Mouse (Mus musculus): Measurements from ENCODE around the gene Zfp566. TPM values are rescaled to one million over a fixed set of nuclear protein-coding genes. Genes with fewer than 3 reads are reported as not detected.
"Not testable (repeated sequence)": the region's sequence is repeated elsewhere in the genome, so short reads cannot be mapped to it uniquely, and the experiment has no call there.

Gene Zfp566
- total RNA-seq (2021): 1 to 10 TPM; 2.2 TPM

DNA sequence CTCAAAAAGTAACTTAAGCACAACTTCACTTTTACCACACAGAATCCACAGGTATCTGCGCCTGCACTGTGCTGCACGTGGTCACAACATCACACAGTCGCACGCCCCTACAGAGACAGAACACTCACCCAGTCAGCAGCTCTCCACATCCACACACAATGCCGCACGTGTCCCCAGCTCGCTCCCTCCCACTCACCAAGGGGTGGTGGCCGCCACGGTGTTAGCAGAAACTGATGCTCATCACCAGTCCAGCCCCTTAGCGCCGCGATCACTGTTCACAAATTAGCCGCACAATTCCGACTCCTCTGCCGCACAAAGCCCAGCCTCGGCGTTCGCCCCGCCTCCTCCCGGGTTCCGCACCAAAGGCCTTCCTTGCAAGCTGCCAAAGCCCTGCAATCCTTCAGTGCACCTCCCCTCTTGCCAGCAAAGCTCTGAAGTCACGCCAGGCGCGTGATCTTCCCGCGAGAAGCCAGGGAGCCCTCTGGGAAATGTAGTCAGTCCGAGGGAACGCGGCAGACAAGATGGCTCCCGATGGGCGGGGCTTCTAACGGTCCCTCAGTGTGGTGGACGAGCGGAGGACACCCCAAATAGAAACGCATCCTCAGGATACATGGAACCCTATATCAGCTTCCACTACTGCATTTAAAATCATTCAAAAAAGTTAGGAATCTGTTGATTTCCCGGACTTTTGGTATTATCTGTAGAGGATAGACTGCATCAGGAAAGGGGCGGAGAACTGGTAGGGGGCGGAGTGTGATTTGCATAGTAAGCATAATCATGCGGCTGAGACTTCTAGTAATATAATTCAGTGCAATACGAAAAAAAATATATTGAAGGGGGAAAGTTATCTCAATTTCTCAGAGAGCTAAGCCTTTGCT is at the start of gene Zfp566, which contains the start of gene Gm26920:
Gene Zfp566, minus strand, starts transcription at position 436 of the 878 bp plus-strand sequence.
Gene Gm26920, minus strand, starts transcription at position 319 of the 878 bp plus-strand sequence.
- intact Hi-C loops (cut with DNase I): no loop called here
- DNase-seq (ENCODE audit: low spot score): peak; percentile 95

DNA sequence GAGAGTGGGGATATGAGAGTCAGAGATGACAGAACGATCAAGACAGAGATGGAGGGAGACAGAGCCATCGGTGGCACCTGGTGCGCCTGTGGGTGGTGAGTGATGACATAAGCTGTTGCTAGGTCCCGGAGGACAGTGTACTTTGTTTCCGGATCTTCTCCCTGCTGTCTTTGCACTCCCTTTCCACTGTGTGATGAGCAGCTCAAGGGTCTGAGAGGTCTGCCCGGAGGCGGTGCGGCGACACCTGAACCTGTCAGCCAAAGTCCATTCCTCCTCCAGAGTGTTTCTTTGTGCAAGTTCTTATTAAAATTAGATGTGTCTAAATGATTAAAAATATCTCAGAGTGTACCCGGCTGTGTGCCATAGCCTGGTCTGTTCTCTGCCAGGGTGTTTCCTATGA is 46.5 kb upstream of the Zfp566 start:
- no peak for DNase-seq (ENCODE audit: low spot score)
- intact Hi-C loops (cut with DNase I): no loop called here

DNA sequence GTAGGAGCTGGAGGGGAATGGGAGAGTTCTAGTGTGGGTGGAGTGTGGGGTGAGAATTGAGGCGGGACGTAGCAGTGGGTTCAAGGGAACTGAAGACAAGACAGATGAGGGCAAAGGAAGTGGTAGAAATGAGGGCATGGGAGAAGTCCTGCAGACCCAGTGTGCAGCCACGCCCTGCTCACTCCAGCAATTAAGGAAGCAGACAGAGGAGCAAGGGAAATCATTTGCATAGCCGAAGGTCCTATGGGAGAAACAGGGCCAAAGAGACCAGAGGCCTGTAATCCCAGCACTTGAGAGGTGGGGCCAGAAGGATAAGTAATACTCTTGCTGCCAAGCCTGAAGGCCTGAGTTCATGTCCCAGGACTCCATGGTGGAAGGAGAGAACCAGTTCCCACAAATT is 42.1 kb upstream of the Zfp566 start:
- DNase-seq (ENCODE audit: low spot score): no peak
- intact Hi-C loops (cut with DNase I): no loop called here

DNA sequence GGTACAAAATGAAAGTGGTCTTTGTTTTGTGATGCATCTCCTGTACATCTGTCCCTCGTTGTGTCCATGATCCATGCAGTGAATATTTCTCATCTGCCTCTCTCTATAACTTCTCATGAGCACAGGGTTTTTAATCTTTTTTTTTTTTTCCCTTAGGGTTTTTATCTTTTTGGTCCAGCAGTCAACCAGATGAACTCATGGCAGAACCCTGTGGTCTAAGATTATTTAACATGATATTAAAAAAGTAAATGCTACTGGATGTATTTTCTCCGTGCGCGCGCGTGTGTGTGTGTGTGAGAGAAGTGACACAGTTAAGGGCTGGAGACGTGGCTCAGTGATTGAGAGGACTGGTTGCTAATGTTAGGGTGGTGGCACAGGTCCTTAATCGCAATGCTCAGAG is 39.6 kb upstream of the Zfp566 start:
- intact Hi-C loops (cut with DNase I): loop anchor here (5.0 kb wide), 1 partner anchor 37 kb away; the partner anchor contains the start of gene Zfp146
- no peak for DNase-seq (ENCODE audit: low spot score)

DNA sequence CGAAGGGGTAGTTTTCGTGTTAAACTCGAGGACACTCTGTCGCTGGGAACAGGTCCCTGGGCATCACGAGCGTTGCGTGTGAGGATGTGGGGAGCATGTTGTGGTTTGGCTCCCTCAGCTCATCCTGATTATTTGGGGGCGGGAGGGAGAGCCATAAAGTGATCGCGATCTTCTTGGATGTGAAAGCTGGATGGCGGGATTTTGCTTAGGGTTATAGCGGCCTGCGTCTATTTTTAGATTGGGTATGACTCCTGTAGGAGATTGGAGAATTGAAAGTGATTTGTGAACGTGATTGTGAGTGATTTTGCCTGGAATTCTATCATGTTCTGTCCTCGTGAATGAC is 31.8 kb upstream of the Zfp566 start:
- intact Hi-C loops (cut with DNase I): no loop called here
- DNase-seq (ENCODE audit: low spot score): no peak

DNA sequence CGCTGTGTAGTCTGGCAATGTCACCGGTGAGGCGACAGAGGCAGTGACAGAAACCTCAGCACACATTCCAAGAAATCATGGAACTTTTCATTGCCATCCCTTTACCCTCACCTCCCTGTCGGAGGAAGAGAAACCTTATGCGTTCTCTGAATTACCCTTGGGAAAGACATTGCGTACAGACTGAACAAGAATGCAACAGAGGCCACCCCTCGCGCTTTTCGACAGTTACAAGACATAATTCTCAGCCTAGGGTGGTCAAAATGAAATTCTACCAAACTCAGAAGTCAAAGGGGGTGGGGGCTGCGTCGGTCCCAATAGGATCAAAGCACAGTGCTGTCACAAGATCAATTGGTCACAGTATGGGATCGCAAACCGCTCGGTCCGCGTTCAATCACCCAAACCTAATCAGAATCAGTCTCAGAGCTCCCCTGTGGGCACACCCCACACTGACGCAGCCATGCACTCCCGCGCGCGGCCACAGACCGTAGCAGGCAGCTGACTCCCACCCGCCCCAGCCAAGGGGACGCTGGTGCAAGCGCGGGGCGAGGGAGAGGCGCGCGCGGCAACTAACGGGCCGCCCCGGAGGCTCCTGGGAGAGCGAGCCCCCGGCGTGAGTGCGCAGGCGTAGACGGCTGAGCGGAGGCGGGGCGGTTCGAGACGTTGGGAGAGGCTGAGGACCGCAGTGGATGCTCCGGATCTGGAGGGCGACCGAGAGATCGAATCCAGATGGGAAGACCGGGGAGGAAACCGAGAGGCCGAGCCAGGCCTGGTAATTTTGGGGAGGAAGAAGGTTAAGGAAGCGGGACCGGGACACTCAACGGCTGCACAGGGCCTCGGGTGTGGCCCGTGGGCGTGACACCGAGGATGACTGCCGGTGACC is 31.2 kb upstream of the Zfp566 start, which contains the start of gene Zfp382:
Gene Zfp382, plus strand, starts transcription at position 635 of the 880 bp plus-strand sequence.
- intact Hi-C loops (cut with DNase I): loop anchor here (2.0 kb wide), 1 partner anchor 23 kb away; no protein-coding TSS in a partner anchor
- DNase-seq (ENCODE audit: low spot score): peak; percentile 82

DNA sequence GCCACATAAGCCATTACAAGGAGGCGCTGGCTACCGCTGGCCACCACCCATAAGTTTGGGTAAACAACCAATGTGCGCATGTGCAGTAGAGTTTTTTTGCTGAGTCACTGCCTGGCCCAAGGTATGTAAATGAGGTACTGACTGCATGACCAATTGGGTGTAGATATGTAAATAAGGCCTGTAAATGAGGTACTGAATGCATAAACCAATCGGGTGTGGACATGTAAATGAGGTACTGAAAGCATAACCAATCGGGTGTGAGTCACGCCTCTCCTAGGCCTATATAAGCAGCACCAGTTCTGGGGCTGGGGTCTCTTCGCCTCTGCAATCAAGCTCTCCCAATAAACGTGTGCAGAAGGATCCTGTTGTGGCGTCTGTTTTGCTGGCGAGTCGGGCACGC is 27.6 kb upstream of the Zfp566 start:
- intact Hi-C loops (cut with DNase I); DNase-seq (ENCODE audit: low spot score): not testable (repeated sequence)

DNA sequence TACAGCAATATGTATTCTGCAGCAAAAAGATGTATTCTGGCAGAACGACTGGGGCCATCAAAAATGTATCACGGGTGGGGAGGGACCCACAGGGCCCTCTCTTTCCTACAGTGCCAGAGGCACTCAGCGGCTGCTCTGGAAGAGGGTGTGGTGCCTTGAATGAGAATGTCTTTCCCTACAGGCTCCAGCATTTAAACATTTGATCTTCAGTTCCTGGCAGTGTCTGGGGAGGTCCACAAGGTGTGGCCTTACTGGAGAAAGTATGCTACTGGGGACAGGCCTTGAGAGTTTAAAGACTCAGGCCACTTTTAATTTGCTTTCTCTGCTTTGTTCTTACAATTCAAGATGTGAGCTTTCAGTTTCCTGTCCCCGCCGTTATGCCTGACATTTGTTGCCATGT is 25.7 kb upstream of the Zfp566 start:
- intact Hi-C loops (cut with DNase I): no loop called here

DNA sequence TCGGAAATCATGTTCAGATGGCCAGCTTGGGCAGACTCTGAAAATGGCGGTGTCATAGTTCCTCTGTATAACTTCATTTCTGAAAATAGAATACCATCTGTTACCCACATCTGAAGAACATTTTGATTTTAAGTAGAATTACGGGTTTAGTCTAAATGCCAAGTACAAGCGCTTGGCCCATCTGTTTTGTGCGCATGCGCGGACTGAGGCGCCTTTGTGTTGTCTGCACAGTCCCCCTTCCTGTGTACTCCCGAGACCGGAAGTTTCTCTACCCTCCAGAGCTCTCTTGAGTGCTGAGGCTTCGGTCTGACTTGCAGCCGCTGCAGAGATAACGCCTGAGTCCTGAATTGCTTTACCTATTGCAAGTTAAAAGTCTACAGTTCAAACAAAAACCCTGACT is 9.0 kb upstream of the Zfp566 start:
- intact Hi-C loops (cut with DNase I): loop anchor here (2.0 kb wide), 2 partner anchors 22 to 68 kb away; partner anchors contain the start of gene Zfp382
- no peak for DNase-seq (ENCODE audit: low spot score)

More for the DNA sequence above, 25.7 kb upstream of the Zfp566 start:
- no peak for DNase-seq (ENCODE audit: low spot score)

DNA sequence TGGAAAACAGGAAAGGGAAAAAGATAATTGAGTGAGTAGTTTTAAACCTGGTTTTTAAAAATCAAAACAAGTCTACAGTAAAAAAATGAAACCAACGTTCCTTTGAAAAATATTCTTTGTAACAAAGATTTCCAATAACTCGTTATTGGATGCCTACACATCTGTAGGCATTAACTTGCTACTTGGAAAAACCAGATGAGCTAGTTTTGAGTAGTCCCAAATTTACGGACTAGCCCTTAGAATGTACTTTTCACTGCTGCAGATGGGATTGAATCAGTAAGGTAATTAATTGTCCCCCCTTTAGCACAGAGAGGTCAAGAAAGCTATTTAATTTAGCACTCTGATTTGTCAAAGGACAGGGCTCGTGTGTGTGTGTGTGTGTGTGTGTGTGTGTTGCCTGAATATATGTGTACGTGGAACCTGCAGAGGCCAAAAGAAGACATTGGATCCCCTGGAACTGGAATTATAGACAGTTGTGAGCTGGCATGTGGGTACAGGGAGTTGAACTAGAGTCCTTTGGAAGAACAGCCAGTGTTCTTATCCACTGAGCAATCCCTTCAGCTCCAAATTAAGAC is 5.3 kb upstream of the Zfp566 start:
- intact Hi-C loops (cut with DNase I): no loop called here
- no peak for DNase-seq (ENCODE audit: low spot score)

DNA sequence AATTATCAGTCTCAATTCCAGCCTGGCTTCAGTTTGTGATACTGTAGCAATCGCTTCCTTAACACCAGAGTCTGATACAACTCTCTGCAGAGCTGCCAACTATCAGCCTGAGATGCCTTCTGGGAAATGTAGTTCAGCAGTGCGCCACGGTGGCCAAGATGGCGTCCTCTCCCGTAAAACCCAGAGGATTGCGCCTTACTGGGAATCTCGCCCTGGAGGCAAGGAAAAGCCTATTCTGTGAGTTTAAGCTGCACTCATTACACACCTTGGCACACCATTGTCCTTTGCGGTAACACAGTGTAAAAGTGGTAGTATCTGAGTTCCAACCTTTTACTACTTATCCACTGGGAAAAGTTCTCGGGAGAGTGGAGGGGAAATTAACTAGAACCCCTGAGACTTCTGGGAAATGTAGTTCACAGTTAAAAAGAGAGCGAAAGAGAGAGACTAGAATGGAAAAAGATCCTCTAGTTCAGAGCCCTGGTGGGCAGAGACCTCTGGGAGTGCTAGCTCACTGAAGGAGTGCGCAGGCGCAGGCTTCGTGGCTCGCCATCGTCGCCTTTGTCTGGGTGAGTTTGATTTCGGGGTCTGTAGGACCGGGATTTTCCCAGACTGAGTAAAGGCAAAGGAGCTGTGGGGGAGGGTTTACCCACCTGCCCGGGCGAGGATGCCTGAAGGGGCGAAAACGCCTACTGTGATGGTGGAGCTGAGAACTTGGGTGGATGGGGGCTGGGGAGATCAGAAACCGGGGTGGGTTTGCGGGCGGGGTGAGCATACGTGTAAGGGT is 4.5 kb upstream of the Zfp566 start, which contains the start of gene Zfp260:
Gene Zfp260, plus strand, starts transcription at position 132 of the 784 bp plus-strand sequence.
- DNase-seq (ENCODE audit: low spot score): peak; percentile 81
- intact Hi-C loops (cut with DNase I): no loop called here

DNA sequence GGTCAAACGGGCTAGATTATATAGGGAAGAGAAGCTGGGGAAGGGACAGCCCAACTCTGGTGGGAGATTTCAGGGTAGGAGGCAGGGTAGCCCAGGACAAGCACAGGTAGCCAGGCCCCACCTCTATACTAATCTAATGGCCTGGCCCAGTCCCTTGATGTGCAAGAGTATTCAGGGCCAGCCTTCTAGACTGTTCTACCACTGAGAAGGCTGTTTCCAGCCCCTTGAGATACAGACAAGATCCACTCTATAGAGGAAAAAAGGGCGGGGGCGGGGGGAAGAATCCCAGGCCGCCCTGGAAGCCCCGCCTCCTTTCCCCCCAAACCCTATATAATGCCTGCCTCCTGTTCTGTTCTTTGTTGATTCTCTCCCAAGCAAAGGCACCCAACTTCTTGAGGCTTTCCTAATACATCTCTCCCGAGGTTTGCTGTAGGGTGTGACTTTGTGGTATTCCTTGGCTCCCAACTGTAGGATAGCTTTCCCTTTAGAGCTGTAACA is 3.6 kb upstream of the Zfp566 start:
- DNase-seq (ENCODE audit: low spot score): no peak
- intact Hi-C loops (cut with DNase I): no loop called here

DNA sequence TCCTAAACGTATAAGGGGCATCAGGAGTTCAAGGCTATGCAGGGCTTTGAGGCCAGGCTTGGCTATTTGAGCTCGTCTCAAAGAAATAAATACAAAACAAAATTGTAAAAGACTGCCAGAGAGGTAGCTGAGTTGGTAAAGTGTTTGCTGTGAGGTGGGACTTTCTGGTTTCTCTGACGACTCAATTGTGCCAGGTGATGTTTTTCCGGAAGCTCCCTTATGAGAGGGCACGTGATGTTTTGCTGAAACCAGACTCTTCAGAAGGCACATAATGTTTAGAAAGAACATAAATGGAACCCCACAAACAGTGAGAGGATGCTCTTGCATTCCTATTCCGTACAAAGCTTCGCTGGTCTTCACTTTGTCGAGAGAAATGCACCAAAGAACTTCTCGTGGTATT is 2.3 kb upstream of the Zfp566 start:
- intact Hi-C loops (cut with DNase I): no loop called here
- DNase-seq (ENCODE audit: low spot score): no peak

DNA sequence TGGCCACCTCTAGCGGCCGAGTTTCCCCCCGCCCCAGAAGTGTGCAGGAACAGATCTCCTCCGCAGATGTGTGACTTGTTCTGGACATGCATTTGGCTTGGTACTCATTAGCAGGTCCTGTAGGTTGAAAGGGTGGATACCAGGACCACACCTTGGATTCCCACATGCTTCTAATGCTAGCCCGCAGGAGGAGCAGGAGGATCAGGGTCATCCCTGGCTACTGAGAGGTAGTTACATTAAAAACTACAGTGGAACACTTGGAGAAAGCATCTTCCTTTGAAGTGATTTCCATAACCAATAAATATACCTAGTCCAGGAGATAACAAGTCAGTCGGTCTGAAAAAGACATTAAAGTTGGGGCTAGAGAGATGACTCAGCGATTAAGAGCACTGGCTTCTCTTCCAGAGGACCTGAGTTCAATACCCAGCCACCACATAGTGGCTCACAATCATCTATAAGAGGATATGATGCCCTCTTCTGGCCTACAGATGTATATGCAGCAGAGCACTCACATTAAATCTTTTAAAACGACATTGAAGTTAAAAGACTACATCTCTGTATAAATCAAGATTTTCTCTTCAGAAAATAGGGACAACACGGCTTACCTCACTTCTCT is 751 bp upstream of the Zfp566 start:
- intact Hi-C loops (cut with DNase I): no loop called here
- DNase-seq (ENCODE audit: low spot score): no peak

DNA sequence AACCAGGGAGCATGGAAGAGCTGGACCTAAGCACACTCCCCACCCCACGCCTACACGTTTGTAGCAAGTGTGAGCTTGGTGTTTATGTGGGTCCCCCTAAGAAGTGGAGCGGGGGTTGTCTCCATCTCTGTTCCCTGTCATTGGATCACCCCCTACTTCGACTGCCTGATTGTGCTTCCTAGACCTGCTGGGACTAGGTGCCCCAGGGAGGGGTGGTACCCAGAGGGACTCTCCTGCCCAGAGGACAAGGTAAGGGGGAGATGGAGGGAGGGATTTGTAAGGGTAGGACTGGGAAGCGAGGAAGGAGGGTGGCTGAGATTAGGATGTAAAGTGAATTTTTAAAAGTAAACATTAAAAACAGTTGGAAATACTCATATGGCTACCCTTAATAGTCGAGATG is 922 bp downstream of the Zfp566 start:
- DNase-seq (ENCODE audit: low spot score): no peak
- intact Hi-C loops (cut with DNase I): loop anchor here (5.0 kb wide), 1 partner anchor 37 kb away; the partner anchor contains the start of gene Zfp14

DNA sequence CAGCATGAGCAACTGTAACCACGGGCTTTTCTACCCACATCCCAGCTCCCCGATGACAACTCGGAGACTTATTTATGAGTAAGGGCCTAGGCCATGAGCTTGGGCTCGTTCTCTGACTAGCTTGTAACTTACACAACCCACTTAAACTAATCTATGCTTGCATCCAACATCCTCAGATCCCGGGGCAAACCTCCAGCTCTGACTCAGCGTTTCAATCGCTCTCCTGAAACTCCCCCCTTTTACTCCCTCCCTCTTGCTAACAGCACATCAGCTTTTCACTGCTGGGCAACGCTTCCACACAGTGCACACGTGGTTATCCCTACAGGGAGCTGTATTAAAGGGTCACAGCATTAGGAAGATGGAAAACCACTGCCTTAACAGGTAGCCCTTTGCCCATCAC is 3.8 kb downstream of the Zfp566 start:
- DNase-seq (ENCODE audit: low spot score): no peak
- intact Hi-C loops (cut with DNase I): loop anchor here (5.0 kb wide), 1 partner anchor 34 kb away; the partner anchor contains the start of gene Zfp14

DNA sequence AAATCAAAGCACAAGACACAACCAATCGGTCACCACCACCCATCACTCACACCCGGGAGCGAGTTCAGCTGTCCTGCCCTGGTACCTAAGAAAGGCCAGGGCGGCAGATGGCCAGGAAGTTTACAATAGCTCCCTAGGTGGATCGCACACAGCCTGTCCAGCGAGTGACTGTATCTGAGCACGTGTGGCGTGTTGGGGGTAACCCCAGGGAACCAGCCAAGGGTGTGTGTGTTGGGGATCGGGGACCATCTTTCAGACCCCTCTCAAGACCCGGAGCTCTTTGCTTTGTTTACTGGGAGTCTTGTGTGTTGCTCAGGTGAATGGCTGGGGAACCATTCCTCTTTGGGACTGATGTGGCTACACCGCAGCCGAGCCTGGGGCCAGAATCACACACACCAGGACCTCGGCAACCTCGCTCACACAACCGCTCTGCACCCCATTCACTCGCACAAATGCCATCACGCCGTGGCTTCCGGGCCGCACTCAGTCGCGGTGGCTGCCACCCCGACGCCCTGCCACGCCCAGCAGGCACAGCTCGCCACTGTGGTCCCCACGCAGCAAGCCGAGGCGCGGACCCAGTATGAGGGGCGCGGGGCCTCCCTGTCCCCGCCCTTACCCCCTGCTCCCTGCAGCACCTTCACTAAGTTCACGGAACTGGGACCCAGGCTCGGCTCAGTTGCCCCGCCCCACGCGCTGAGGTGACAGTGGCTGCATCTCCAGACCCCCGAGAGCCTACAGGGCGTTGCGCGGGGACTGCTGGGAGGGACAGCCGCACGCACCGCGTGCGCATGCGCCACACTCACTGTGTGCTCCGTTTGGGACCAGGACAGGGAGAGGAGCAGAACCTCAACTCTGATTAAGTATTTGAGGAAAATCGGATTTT is 17.9 kb downstream of the Zfp566 start, which contains the start of gene Zfp82:
Gene Zfp82, minus strand, starts transcription at position 755 of the 883 bp plus-strand sequence.
- intact Hi-C loops (cut with DNase I): no loop called here

DNA sequence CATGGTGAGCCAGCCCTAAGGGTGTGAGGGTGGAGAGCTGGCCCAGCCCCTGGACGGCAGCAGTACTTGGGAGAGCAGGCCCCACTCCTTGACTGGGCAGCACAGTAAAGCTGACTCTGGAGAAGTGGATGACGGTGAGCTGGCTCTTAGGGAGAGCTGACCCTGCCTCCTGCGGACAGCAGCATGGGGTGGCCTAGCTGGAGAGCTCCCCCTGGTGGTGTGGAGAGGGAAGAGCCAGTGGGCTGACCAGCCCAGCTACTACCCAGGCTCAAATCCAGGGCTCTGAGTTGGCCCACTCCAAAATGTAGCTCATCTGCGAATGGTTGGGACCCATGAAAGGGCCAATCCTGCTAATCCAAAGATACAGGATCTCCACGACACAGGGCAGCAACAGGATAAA is 25.7 kb downstream of the Zfp566 start:
- DNase-seq (ENCODE audit: low spot score): no peak
- intact Hi-C loops (cut with DNase I): no loop called here

More for the DNA sequence above, 17.9 kb downstream of the Zfp566 start, which contains the start of gene Zfp82:
- DNase-seq (ENCODE audit: low spot score): peak; percentile 58
